Mouse (Mus musculus): ENCODE results near the gene Trpc4ap.
"Not testable (repeated sequence)": the region's sequence is repeated elsewhere in the genome, so short reads cannot be mapped to it uniquely, and the experiment has no call there.

Gene Trpc4ap

GRCm38 (mm10) chr2:155691723-155692493 lies at the start of gene Trpc4ap:
Gene Trpc4ap (minus strand): TSS chr2:155692384.
- DNase-seq (ENCODE audit: low read depth, low spot score) = peak; percentile 97

- DNase-seq (ENCODE audit: low read depth, low spot score) = peak; percentile 88
Observed at GRCm38 (mm10) chr2:155737803-155738202, 45.6 kb upstream of the Trpc4ap start.

GRCm38 (mm10) chr2:155736936-155737335 lies 44.8 kb upstream of the Trpc4ap start:
- no peak for DNase-seq (ENCODE audit: low read depth, low spot score)

DNA sequence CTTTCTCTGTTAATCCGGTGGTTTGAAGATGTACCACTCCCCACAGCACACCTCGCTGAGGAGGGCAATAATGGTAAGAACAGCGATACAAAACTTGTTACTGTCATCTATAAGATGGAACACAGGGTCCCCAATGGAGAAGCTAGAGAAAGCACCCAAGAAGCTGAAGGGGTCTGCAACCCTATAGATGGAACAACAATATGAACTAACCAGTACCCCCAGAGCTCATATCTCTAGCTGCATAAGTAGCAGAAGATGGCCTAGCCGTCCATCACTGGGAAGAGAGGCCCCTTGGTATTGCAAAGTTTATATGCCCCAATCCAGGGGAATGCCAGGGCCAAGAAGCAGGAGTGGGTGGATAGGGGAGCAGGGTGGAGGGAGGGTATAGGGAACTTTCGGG lies 43.6 kb upstream of the Trpc4ap start, which contains the start of gene Gm17581:
Gm17581 (minus strand) TSS at position 101 of the 400 bp plus-strand sequence.
- DNase-seq (ENCODE audit: low read depth, low spot score) = not testable (repeated sequence)

DNA sequence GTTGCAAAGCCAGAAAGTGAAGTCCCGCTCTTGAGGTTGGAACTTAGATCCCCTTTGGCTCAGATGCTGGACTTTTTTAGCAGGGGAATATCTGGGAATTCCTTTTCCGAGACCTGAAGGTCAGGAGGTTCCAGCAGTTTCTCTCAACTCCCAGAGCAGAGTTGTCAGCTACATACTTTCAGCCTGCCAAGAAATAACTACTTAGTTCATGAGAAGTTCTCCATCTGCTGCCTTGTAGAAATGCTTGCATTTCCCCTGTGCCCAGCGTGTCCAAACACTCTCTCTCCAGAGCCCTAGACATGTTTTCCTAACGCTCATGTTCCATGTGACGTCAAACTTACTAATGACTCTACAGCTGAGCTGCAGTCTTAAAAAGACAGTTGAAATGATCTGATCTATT lies 42.9 kb upstream of the Trpc4ap start:
- no peak for DNase-seq (ENCODE audit: low read depth, low spot score)

- peak; percentile 95 for DNase-seq (ENCODE audit: low read depth, low spot score)
Observed at GRCm38 (mm10) chr2:155729158-155729645, 37.0 kb upstream of the Trpc4ap start, which contains the start of gene Edem2. Gene Edem2 (minus strand): TSS chr2:155729475.

DNA sequence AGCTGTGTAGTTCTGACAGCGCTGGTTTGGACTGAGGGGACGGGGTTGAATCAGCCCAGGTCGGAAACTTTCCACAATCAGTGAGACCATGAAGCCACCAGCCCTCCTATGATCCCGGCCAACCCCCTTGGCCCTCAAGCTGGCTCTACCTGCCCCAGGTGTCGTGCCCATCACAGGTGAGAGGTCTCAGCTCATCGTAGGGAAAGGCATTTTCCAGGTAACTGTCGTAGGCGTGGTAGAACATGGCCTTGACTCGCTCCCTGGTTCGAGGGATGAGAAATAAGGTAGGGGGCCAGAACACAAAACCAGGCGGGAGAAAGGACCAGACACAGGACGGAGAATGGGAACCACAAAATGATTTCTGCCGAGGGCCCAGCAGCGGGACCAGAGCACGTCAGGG lies 36.6 kb upstream of the Trpc4ap start:
- no peak for DNase-seq (ENCODE audit: low read depth, low spot score)

DNA sequence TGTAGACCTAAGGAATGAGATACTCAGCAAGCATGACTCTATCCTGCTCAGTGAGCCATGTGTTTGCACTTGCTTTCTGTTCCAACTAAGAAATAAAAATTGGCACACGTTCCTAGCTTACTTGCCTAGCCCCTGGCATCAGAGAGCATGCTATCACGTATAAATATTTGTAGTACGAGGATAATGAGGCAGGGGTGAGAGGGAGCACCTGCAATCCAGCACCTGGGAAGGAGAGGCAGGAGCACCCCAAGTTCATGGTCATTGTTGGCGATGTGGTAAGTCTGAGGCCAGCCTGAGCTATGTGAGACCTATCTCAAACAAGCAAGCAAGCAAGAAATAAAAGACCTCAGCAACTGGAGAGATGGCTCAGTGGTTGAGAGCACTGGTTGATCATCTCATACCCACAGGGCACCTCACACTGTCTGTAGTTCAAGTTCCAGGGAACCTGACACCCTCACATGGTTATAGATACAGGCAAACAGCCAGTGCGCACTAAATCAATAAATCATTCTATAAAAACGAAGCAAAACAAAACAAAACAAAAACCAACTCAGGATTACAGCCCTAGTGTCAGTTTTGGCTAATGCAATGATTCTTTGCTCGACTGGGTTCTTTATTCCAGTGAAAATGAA lies 35.7 kb upstream of the Trpc4ap start:
- DNase-seq (ENCODE audit: low read depth, low spot score) = no peak

DNA sequence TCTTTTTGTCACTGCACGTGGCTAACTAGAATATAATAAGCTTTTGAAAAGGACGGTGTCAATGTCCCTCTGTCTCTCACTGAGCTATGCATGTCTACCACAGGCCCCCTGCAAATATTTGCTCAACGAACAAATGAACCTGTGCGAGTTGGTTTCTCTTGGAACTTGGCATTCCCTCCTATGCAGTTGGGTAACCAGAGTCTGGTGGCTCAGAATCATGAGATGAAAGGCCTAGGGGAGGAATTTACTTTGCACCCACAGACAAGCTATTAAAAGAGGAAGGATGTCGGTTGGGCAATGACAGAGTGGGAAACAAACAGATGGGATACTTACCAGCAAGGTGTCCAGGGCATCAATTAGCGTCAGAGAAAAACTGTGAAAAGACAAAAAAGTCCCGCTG lies 34.1 kb upstream of the Trpc4ap start:
- no peak for DNase-seq (ENCODE audit: low read depth, low spot score)

DNA sequence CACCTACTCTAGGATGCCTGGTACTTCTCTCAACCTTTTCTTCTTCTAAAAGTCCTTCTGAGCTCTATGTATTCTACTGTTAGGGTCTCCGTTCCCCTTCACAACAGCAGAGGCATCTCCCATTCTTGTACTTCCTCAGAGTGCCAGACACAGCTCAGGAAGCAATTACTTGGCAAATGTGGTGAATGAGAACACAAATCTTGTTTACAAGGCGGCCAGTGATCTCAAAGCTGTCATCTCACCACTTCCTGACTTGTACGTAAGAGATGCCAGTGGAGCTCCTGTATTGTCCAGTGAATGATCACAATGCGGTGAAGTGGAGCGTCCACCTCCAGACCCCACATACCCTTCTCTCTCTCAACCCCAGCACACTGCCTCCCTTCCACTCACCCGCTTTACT lies 32.3 kb upstream of the Trpc4ap start:
- DNase-seq (ENCODE audit: low read depth, low spot score) = no peak

- DNase-seq (ENCODE audit: low read depth, low spot score) = no peak
Observed at GRCm38 (mm10) chr2:155724036-155724435, 31.9 kb upstream of the Trpc4ap start.

GRCm38 (mm10) chr2:155720585-155720984 lies 28.4 kb upstream of the Trpc4ap start:
- DNase-seq (ENCODE audit: low read depth, low spot score) = no peak

GRCm38 (mm10) chr2:155717082-155717990 lies 25.2 kb upstream of the Trpc4ap start:
- no peak for DNase-seq (ENCODE audit: low read depth, low spot score)

DNA sequence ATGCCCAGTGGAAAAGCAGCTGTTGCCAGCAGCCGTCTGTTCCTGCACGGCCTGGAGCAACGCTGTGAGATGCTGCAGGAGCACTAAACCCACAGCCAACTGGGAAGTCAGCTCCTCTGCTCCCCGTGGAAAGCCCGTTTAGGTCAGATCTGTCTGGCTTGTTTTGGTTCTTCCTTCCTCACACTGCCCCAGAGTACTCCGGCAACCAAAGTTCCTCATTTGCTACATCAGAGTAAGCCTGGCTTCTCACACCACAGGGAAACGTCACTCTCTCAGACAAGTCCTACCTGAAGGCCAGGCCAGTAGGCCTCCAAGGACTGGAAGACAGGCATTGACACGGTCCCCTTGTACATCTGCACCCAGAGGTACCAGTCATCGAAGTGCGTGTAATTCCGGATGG lies 18.4 kb upstream of the Trpc4ap start:
- DNase-seq (ENCODE audit: low read depth, low spot score) = peak; percentile 12

GRCm38 (mm10) chr2:155707251-155707650 lies 15.1 kb upstream of the Trpc4ap start:
- no peak for DNase-seq (ENCODE audit: low read depth, low spot score)

DNA sequence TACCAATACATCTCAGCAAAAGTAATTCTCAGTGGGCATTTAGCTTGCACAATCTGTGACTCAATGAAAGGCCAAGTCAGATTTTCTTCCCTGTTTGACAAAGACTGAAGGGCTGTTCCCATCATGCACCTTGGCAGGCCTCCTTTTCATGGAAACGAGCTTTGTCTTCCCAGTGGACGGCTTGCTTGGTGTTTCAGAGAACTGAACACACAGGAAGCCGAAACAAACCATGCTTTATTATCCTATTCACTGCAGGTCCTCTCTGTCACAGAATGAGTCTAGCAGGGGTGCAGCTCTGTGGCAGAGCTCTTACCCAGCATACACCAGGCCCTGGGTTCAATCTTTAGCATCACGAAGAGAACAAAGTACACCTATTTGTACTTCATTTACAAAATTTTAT lies 11.4 kb upstream of the Trpc4ap start:
- DNase-seq (ENCODE audit: low read depth, low spot score) = peak; percentile 22

DNA sequence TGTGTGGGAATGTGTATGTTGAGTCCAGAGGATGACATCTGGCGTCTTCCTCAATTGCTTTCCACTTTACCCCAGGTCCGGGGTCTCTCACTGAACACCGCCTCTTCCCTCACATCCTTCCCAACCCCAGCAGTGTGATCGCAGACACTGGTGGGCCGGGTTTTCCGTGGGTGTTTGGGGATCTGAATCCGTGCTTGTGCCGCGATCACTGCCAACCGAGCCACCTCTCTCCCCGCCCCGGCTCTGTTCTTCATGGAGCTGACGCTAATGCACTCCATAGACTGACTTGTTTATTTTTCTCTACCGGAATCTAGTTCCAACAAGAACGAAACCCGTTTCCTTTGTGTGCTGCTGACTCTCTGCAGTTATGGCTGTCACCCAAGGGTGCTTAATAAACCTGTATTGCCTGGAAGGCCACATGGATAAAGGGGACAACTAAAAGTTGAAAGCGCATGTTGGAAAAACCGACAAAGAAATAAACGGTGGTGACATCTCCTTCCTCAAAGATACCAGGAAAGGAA lies 9.3 kb upstream of the Trpc4ap start:
- no peak for DNase-seq (ENCODE audit: low read depth, low spot score)

DNA sequence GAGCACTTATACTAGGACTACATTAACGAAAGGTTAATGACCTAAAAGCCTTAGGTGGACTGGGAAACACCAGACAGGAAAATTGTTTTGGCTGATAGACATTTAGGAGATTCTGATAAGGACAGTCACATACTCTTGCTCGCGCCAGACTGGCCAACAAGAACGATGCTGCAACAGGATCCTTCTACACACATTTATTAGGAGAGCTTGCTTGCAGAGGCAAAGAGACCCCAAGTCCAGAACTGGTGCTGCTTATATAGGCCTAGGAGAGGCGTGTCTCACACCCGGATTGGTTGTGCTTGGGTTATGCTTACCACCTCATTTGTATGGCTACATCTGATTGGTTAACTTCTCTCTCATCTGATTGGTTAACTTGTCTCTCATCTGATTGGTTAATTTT lies 6.3 kb upstream of the Trpc4ap start:
- not testable (repeated sequence) for DNase-seq (ENCODE audit: low read depth, low spot score)

DNA sequence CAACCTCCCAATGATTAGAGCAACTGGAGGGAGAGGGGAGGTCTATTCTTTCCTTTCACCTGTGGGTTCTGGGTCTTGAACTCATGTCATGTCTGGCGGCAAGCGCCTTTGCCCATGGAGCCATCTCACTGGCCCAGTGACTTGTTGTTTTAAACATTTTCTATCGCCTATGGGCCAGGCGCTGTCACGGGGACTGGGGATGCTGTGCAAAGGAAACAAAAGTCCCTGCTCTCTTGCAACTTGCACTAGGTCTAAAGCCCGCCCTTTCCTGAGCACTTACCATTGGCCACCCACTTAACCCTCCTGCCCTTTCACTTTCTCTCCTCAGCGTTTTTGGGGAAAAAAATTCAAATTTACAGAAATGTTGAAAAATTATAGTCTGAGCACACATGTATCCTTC lies 4.7 kb upstream of the Trpc4ap start:
- DNase-seq (ENCODE audit: low read depth, low spot score) = no peak

GRCm38 (mm10) chr2:155696091-155696558 lies 3.9 kb upstream of the Trpc4ap start:
- DNase-seq (ENCODE audit: low read depth, low spot score) = peak; percentile 93

GRCm38 (mm10) chr2:155695316-155695715 lies 3.1 kb upstream of the Trpc4ap start:
- no peak for DNase-seq (ENCODE audit: low read depth, low spot score)
